Mouse (Mus musculus) 3134 (cell line): ENCODE measurements around the gene Nxpe3.

Source experiments
- DNase-seq: peaks from one replicate; pipeline ENCODE4 v3.0.0-alpha.2; 2011; ENCODE audit warnings: low spot score; ENCODE audit not compliant: insufficient read length; ENCODE audit errors: extremely low read depth

Gene Nxpe3

DNA sequence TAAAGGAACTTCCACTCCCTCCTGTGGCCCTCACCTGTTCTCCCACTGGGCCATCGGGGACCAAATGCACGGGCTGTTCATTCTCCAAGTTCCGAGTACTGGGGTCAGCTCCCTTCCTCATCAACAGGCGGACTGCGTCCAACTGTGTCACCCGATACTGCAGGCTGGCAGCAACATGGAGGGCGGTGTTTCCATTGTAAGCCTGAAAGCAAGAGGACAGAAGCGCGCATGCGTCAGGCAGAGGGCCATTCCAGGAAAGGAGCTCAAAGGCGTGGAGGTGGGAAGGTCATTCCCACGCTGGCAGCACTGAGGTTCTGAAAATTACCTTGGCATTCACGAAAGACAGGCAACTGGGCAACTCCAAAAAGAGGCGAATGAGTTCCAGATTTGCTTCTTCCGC, 81.2 kb downstream of the Nxpe3 start:
- no peak for DNase-seq

DNA sequence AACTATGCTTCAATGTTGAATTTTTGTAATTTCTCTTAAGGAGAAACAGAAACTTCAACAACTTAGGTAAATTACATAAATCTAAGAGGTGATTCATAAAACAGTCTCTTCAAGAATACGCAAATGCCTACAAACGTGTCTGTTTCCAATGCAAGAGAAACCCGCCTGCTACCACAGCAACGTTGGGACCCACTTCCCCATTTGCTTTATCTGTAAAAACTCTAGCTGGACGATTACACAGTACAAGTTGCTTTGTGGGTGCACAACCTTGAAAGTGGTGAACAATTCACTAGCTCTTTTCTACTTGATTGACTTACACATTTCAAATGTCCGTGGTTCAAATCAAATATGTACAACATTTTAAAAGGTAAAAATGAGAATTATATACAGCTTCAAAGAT, 83.3 kb downstream of the Nxpe3 start:
- no peak for DNase-seq

DNA sequence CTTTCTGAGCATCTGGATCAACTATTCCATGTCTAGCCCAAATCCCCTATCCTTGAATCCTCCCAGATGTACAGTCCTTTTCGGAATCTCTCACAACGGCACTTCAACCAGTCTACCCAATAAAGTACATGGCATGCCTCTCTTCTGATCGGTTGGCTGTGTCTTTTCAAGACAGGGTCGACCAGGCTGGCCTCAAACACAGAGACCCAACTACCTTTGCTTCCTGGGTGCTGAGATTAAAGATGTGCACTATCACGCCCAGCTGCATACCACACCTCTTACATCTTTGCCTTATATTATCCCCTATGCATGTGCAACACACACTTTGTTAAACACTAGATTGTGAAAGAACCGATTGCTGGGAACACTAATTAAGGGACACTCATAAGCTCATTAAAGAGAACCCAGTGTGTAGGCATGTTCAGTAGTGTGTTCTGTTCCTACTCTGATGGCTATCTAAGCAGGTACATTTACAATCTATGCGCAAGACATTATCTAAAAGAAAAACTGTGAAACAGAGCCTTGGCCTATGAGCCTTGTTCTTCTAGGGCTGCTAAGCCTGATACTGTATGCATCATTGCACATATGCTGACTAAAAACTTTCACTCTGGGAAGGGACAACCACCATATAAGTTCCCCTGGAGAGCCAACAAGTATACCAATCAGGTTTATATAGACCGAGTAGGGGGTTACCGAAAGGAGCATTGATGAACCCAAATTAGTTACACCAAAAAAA, 85.1 kb downstream of the Nxpe3 start:
- no peak for DNase-seq

DNA sequence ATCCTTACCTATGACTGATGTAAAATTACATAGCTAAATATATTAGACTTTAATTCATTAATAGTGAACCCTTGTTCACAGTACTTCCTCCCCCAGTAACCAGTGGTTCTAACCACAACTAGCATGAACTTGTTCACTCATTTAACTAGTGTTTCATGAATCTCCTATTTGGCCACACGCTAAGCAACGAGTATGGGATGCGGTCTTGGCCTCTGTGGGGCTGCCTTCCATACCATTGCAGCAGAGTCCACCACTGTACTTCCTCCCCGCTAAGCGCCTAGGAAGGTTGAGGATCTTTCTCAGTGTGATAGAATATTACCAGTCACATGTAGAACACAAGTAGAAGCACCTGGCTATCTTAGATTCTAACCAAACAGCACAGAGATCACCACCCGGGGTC, 85.7 kb downstream of the Nxpe3 start:
- DNase-seq, result no peak

DNA sequence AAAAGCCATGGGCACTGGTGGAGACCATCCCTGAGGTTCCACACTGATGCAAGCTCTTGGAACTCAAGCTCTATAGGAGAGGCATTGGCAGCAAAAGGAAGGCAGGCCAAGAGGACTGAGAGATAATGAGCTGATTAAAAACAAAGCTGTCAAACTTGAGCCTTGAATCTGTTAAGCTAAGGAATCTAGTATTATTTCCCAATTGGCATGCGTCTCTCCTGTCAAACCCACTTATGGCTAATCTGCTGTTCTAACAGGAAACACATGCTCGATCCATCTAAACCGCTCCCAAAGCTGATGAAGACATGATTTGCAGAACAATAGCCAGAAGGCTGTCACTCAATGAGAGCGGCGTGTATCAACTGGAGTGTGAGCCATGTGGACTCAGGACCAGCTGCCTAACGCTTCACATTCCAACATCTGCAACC, 87.6 kb downstream of the Nxpe3 start:
- DNase-seq, result no peak

DNA sequence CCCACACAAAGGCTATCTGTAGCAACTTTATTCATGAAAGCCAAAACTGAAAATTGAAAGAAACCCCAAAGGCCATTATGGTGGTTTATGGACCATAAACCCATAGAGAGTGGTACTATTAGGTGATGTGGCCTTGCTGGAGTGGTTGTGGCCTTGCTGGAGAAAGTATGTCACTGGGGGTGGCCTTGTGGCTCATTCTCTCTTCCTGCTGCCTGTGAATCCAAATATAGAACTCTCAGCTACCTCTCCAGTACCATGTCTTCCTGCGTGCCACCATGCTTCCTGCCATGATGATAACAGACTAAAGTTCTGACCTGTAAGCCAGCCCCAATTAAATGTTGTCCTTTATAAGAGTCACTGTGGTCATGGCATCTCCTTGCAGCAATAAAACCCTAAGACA, 90.3 kb downstream of the Nxpe3 start:
- DNase-seq, result no peak

DNA sequence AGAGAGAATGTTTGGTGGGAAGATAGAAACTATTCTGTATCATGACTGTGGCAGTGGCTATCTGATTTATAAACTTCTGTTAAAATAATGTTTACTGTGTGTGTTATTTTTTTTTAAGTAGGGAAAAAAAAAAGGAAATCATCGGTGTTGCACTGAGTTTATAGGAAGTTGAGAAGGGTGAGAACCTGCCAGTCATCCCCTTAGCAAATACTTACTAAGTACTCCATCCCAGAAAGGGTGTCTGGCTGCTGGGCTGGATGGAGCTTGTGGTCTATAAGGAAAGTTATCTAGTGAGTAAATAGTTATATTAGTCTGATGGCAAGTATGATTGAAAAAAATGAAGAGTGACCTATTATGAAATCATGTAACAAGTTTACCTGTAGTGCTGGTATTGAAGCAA, 93.5 kb downstream of the Nxpe3 start:
- DNase-seq, result no peak

DNA sequence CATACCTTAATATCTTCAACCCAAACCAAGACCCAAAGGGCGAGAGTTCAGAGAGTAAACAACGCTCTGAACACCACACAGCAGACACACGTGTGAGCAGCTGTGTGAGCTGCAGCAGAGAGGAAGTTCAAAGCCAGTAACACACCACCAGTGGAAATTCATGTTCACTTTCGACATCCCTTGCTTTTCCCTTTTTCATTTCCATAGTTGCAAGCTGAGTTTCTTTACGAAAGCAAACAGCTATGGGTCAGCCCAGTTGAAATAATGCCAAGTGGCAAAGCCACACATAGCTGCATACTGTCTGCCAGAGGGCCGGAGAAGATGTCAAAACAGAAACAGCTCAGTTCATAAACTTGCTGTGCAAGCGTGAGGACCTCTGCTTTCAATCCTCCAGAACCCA, 96.2 kb downstream of the Nxpe3 start:
- no peak for DNase-seq

DNA sequence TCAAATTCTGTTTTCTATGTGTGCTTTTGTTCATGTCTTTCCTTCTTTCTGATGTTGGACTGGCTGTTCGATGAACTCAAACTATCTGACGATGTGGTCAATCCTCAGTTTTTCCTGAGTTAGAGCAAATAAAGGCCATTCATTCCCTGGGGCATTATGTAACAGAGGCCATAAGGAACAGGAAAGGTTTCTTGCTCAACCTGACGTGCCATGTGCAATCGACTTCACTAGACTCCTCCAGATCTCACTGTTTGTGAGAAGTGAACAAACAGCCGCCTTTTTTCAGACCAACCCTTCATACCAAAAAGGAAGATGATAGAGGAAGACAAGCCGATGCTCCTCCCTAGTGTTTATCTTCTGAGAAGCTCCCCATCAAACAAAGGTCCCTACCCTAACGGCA, 104.8 kb downstream of the Nxpe3 start:
- DNase-seq, result no peak
